Mouse (Mus musculus) testis, adult 2 months (tissue): ENCODE results near the gene Fgf10.

Experiments
- CTCF ChIP-seq: fragments of 200-500 bp; IDR thresholded peaks from 2 replicates; pipeline ENCODE4 v1.5.1; 2012; ENCODE audit warnings: low read depth, mild to moderate bottlenecking, inconsistent platforms, low read length, moderate library complexity; ENCODE audit not compliant: control insufficient read depth, insufficient read depth, insufficient replicate concordance
- POLR2A ChIP-seq: fragments of 200-500 bp; IDR thresholded peaks from 2 replicates; pipeline ENCODE4 v1.6.1; 2012; ENCODE audit warnings: low read depth, mild to moderate bottlenecking, inconsistent platforms, low read length, moderate library complexity; ENCODE audit not compliant: control insufficient read depth

- TF ChIP-seq CTCF (no peak), POLR2A (no peak)
Observed at GRCm38 (mm10) chr13:118714284-118715065, 44.9 kb downstream of the Fgf10 start.
